Mouse (Mus musculus): ENCODE results near the gene Sdsl.

Sdsl gene

GRCm38 (mm10) chr5:120495064-120495702 lies 22.6 kb upstream of the Sdsl start:
- DNase-seq (ENCODE audit: extremely low spot score) = no peak

GRCm38 (mm10) chr5:120493873-120494395 lies 21.3 kb upstream of the Sdsl start:
- no peak for DNase-seq (ENCODE audit: extremely low spot score)

GRCm38 (mm10) chr5:120493440-120493839 lies 20.8 kb upstream of the Sdsl start:
- DNase-seq (ENCODE audit: extremely low spot score) = no peak

GRCm38 (mm10) chr5:120492437-120492836 lies 19.8 kb upstream of the Sdsl start:
- peak; percentile 54 for DNase-seq (ENCODE audit: extremely low spot score)

GRCm38 (mm10) chr5:120490679-120491192 lies 18.1 kb upstream of the Sdsl start:
- DNase-seq (ENCODE audit: extremely low spot score) = no peak

GRCm38 (mm10) chr5:120487844-120488243 lies 15.2 kb upstream of the Sdsl start:
- DNase-seq (ENCODE audit: extremely low spot score) = no peak

GRCm38 (mm10) chr5:120483399-120483798 lies 10.8 kb upstream of the Sdsl start:
- no peak for DNase-seq (ENCODE audit: extremely low spot score)

GRCm38 (mm10) chr5:120481205-120481604 lies 8.6 kb upstream of the Sdsl start:
- DNase-seq (ENCODE audit: extremely low spot score) = no peak

- no peak for DNase-seq (ENCODE audit: extremely low spot score)
These were observed 6.9 kb upstream of the Sdsl start for GRCm38 (mm10) chr5:120479538-120479937.

GRCm38 (mm10) chr5:120477993-120478392 lies 5.4 kb upstream of the Sdsl start:
- DNase-seq (ENCODE audit: extremely low spot score) = no peak

- peak; percentile 37 for DNase-seq (ENCODE audit: extremely low spot score)
These were observed 3.7 kb upstream of the Sdsl start, which contains the start of gene Sds for GRCm38 (mm10) chr5:120476296-120476695. TSS of gene Sds (plus strand) at chr5:120476526.

- no peak for DNase-seq (ENCODE audit: extremely low spot score)
These were observed 3.3 kb upstream of the Sdsl start for GRCm38 (mm10) chr5:120475861-120476260.

- no peak for DNase-seq (ENCODE audit: extremely low spot score)
These were observed 751 bp upstream of the Sdsl start for GRCm38 (mm10) chr5:120473361-120473760.

- no peak for DNase-seq (ENCODE audit: extremely low spot score)
These were observed 1.1 kb downstream of the Sdsl start for GRCm38 (mm10) chr5:120471538-120471937.

GRCm38 (mm10) chr5:120468830-120469229 lies 3.8 kb downstream of the Sdsl start:
- DNase-seq (ENCODE audit: extremely low spot score) = no peak

- no peak for DNase-seq (ENCODE audit: extremely low spot score)
These were observed 4.3 kb downstream of the Sdsl start for GRCm38 (mm10) chr5:120468336-120468735.

GRCm38 (mm10) chr5:120467026-120467425 lies 5.6 kb downstream of the Sdsl start:
- peak; percentile 31 for DNase-seq (ENCODE audit: extremely low spot score)

GRCm38 (mm10) chr5:120465860-120466259 lies 6.8 kb downstream of the Sdsl start:
- no peak for DNase-seq (ENCODE audit: extremely low spot score)

- DNase-seq (ENCODE audit: extremely low spot score) = no peak
These were observed 7.5 kb downstream of the Sdsl start for GRCm38 (mm10) chr5:120465062-120465461.

- no peak for DNase-seq (ENCODE audit: extremely low spot score)
These were observed 8.3 kb downstream of the Sdsl start for GRCm38 (mm10) chr5:120464321-120464720.

GRCm38 (mm10) chr5:120461902-120462301 lies 10.7 kb downstream of the Sdsl start:
- DNase-seq (ENCODE audit: extremely low spot score) = no peak

GRCm38 (mm10) chr5:120459133-120459532 lies 13.5 kb downstream of the Sdsl start:
- no peak for DNase-seq (ENCODE audit: extremely low spot score)

GRCm38 (mm10) chr5:120457628-120458027 lies 15.0 kb downstream of the Sdsl start:
- peak; percentile 84 for DNase-seq (ENCODE audit: extremely low spot score)
